Mouse (Mus musculus) right cerebral cortex, postnatal 25 days (tissue): Measurements from ENCODE around the gene Dock1.
A peak's percentile ranks its signal among the peaks of the same experiment; 100 is the strongest.

Experiments used
- DNase-seq: peaks from one replicate; pipeline ENCODE4 v3.0.0; 2022

Dock1 gene

GRCm38 (mm10) chr7:134990911-134991310 lies 320.5 kb downstream of the Dock1 start:
- no peak for DNase-seq

GRCm38 (mm10) chr7:134994983-134995382 lies 324.5 kb downstream of the Dock1 start:
- no peak for DNase-seq

- DNase-seq, result no peak
Observed at GRCm38 (mm10) chr7:135002216-135002615, 331.8 kb downstream of the Dock1 start.

DNA sequence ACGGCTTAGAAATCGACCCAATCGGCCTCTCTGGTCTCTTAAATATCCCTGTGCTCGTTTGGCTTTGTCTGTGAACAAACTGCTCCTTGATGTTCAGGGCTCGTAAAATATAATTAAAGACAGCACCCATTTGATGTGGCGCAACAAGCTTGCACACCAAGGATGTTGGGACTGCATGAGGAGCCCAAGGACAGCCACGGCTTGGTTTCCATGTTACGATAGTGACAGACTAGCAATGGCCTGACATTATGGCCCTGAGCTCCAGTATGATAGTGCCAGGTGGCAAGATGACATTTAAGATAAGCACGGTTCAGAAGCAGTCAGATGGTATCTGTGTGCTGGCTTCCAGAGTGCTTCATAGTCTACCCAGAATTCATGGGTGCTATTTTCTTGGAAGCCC lies 332.4 kb downstream of the Dock1 start:
- DNase-seq, result no peak

DNA sequence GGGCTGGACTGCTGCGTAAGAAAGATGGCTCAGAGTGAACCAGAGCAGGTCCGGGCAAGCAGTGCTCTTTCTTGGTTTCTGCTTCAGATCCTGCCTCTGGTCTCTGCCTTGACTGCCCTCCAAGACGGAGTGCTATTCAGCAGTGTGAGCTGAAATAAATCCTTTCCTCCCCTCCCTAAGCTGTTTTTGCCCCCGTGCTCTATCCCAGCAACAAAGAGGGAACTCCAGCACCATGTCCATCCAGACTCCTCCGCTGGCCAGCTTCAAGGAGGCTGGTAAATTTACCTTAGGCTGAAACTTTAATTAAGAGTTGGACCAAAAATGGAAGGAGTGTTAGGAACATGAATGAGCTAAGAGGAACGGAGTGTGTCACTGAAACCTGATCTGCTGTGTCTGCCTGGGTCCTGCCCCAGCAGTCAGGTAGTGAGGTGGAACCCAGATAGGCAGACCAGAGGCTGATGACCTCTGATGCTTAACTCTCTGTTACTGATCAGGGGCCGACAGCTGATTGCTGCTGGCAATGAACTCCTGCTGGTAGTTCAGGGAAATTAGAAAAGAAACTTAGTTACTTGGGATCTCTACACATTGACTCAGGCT lies 335.6 kb downstream of the Dock1 start:
- DNase-seq, result no peak

DNA sequence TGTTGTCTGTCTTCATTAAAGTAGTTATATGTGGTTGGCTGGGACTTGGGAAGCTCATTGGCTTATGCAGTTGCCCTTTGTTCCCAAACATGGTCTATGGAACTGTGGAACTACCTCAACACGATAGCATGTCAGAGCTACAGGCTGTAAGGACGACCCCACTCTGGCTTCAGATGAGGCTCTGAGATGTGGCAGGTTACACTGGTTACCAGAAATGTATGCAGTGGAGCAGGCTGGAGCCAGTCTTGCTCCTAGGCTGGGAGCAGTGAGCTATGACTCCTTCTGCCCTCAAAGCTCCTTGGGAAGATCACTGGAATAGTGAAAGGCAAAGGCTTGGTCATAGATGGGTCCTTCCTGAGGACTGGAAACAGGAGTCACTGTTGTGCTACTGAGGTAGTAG lies 337.6 kb downstream of the Dock1 start:
- DNase-seq, result no peak

- no peak for DNase-seq
Observed at GRCm38 (mm10) chr7:135010997-135011396, 340.5 kb downstream of the Dock1 start.

DNA sequence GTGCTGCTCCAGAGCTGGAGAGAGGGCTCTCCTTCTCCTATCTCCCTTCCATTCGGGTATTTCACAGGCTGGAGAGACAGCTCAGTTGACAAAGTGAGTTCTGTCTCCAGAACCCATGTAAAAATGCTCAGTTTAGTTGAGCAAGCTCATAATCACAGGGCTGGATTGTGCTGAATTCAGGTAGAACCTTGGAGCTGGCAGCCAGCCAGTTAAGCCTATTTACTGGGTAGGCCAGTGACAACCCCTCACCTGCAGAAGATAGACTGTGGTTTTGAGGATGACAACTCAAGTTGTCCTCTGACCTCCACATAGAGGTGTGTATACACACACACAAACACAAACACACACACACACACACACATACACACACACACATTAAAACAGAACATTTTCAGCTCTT lies 347.1 kb downstream of the Dock1 start:
- no peak for DNase-seq

- no peak for DNase-seq
Observed at GRCm38 (mm10) chr7:135020762-135021161, 350.3 kb downstream of the Dock1 start.

- DNase-seq, result no peak
Observed at GRCm38 (mm10) chr7:135021544-135022100, 351.2 kb downstream of the Dock1 start.

- DNase-seq, result no peak
Observed at GRCm38 (mm10) chr7:135024531-135024930, 354.1 kb downstream of the Dock1 start.

GRCm38 (mm10) chr7:135028716-135029115 lies 358.3 kb downstream of the Dock1 start:
- no peak for DNase-seq

GRCm38 (mm10) chr7:135029136-135029535 lies 358.7 kb downstream of the Dock1 start:
- no peak for DNase-seq

GRCm38 (mm10) chr7:135031466-135031865 lies 361.0 kb downstream of the Dock1 start:
- DNase-seq, result no peak

GRCm38 (mm10) chr7:135034811-135035210 lies 364.4 kb downstream of the Dock1 start:
- DNase-seq, result no peak

GRCm38 (mm10) chr7:135035651-135036050 lies 365.2 kb downstream of the Dock1 start:
- DNase-seq, result no peak

DNA sequence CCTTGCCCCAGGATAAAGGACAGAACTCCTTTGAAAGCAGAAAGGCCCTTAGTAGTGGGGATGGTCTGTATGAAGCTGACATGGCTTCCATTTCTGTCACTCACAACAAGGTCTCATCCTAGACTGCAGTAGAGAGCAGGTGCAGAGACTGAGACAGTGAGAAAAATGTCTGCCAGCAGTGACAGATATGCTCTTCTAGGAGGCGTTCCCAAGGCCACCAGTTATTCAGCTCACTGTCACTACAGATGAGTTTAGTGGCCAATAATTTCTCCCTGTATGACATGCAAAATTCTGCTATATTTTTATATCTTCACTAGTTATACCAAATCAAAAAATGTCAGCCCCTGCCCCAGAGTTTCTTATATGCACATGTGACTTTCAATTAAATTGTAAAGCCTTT lies 368.5 kb downstream of the Dock1 start:
- no peak for DNase-seq

DNA sequence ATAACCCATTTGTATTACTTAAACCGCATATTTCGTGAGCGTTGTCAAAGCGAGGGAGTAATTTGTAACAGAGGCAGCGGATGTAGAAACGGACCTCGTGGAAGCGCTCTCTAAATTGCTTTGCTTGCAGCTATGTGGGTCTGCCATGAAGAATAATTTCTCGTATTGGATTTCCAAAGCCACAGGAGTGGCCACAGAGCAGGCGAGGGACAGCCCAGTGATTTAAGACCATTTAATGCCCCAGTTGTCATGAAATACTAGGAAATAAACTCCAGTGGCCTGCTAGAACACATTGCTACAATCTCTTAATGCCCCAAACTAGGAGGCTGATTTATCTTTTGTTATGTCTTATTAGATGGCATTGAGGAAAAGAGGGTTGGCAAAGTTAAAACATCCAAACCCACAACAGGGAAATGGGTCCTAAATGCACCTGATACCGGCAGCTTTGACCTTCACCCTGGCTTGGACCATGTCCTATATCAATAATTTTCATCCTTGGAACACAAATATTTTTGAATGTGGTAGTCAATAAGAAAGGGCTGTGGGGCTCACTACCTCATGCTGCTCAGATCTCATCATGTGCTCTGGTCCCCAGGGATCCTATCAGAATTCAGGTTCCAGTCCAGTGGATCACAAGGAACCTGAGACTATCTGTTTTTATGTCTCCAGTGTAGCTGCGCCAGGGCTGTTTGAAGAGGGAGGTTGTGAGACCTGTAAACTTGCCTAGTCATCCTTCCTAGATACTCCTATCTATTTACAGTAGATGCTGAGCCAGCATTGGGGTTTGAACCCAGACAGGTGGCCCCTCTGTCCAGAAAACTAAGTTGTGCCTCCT lies 373.7 kb downstream of the Dock1 start:
- DNase-seq, result no peak

GRCm38 (mm10) chr7:135049416-135049815 lies 379.0 kb downstream of the Dock1 start:
- DNase-seq, result no peak

- no peak for DNase-seq
Observed at GRCm38 (mm10) chr7:135053186-135053715, 382.8 kb downstream of the Dock1 start.

GRCm38 (mm10) chr7:135054664-135055063 lies 384.2 kb downstream of the Dock1 start:
- no peak for DNase-seq

GRCm38 (mm10) chr7:135059071-135059470 lies 388.6 kb downstream of the Dock1 start:
- DNase-seq, result peak; percentile 14

- DNase-seq, result no peak
Observed at GRCm38 (mm10) chr7:135059562-135059961, 389.1 kb downstream of the Dock1 start.

DNA sequence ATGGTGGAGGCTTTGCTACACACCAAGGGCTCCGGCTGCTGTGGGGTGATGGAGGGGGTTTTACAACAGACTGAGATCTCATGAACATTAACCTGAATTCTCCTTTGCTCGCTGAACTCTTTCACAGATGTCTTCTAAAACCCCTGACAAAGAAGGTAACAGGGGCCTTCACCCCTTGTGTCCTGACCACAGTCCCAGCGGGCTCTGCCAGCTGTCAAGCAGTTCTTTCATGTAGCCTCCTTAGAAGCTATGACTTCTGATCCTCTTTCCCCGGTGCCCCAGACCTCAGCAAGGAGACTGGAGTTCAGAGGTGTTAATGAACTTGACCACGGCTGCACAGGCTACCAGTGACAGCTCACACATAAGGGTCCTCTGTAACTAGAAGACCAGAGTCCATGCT lies 393.4 kb downstream of the Dock1 start:
- DNase-seq, result no peak
